Mouse (Mus musculus) embryonic facial prominence, embryonic 15.5 days (tissue): ENCODE measurements around the gene Cd52. TPM values are rescaled to one million over a fixed set of nuclear protein-coding genes. Genes with fewer than 3 reads are reported as not detected.

Experiments used
- ATAC-seq: fragments of 200-750 bp; cut with Nextera tagmentation; 2 replicates; pipeline ENCODE4 v1.8.0; 2017; ENCODE audit warnings: low read depth, moderate TSS enrichment; ENCODE audit not compliant: insufficient number of reproducible peaks, low FRiP score, low TSS enrichment
- H3K27ac ChIP-seq: fragments of 300-500 bp; sonication (generic); replicated peaks from 2 replicates; pipeline ENCODE4 v1.5.1; 2015; ENCODE audit warnings: mild to moderate bottlenecking, inconsistent platforms
- H3K27me3 ChIP-seq: fragments of 300-500 bp; sonication (generic); 2 replicates; pipeline ENCODE4 v1.6.1; 2015; ENCODE audit warnings: inconsistent platforms
- H3K36me3 ChIP-seq: fragments of 300-500 bp; sonication (generic); 2 replicates; pipeline ENCODE4 v1.6.1; 2015; ENCODE audit warnings: mild to moderate bottlenecking, inconsistent platforms
- H3K4me1 ChIP-seq: fragments of 300-500 bp; sonication (generic); 2 replicates; pipeline ENCODE4 v1.6.1; 2015; ENCODE audit warnings: inconsistent platforms
- H3K4me2 ChIP-seq: fragments of 300-500 bp; sonication (generic); replicated peaks from 2 replicates; pipeline ENCODE4 v1.6.1; 2015; ENCODE audit warnings: mild to moderate bottlenecking, inconsistent platforms
- H3K4me3 ChIP-seq: fragments of 300-500 bp; sonication (generic); replicated peaks from 2 replicates; pipeline ENCODE4 v1.5.1; 2015; ENCODE audit warnings: mild to moderate bottlenecking, inconsistent platforms
- H3K9ac ChIP-seq: fragments of 300-500 bp; sonication (generic); 2 replicates; pipeline ENCODE4 v1.6.1; 2015; ENCODE audit warnings: inconsistent platforms
- H3K9me3 ChIP-seq: fragments of 300-500 bp; sonication (generic); replicated peaks from 2 replicates; pipeline ENCODE4 v1.6.1; 2016; ENCODE audit warnings: inconsistent platforms
- whole genome bisulfite sequencing: fragments of 180-500 bp; shearing (Covaris S2); methylation state at CpG from one replicate; pipeline ENCODE4 v1.1.7; 2015; 5-methylcytosine and 5-hydroxymethylcytosine counted together
- polyA plus RNA-seq: library from polyadenylated mRNA; unstranded; fragments of >200 nt; fragmentation: Nextera tagmentation; extraction: Ambion mirVana; gene quantifications from 2 replicates; pipeline ENCODE4 v1.2.1, GENCODE M21; 2015

Gene Cd52
- polyA plus RNA-seq, 1 experiment from 2014 or later = 17.9 TPM

DNA sequence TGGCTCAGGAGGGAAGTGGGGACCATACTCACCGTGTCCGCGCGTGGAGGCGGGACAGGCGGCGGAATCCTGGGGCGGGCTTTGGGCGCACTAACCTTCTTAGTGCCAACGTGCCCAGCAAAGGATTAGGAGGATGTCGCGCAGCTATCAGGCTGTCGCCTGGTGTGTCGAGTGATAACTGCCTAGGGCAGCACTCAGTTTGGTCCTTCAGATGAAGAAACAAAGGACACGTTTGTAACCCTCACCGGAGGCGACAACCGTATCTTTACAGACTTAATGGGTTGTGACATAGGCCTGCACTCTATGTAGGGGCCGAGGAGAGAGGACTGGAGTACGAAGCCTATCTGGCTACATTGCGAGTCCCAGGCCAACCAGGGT, 7.8 kb upstream of the Cd52 start:
- Histone ChIP-seq H3K9me3 (no peaks in the 10 kb centered on the region), H3K27ac (no peak overlapping the region), H3K27me3 (no peaks in the 10 kb centered on the region), H3K9ac (peak overlapping the region; percentile 68), H3K4me3 (peak overlapping the region; percentile 79), H3K36me3 (no peaks in the 10 kb centered on the region), H3K4me2 (peak overlapping the region; percentile 60), H3K4me1 (no peaks in the 10 kb centered on the region)
- 3% methylated on average over 21 of the region's 21 CpGs for WGBS
- ATAC-seq = 0 out of 2 replicates have a peak, but pooled peaks have one; percentile 31

DNA sequence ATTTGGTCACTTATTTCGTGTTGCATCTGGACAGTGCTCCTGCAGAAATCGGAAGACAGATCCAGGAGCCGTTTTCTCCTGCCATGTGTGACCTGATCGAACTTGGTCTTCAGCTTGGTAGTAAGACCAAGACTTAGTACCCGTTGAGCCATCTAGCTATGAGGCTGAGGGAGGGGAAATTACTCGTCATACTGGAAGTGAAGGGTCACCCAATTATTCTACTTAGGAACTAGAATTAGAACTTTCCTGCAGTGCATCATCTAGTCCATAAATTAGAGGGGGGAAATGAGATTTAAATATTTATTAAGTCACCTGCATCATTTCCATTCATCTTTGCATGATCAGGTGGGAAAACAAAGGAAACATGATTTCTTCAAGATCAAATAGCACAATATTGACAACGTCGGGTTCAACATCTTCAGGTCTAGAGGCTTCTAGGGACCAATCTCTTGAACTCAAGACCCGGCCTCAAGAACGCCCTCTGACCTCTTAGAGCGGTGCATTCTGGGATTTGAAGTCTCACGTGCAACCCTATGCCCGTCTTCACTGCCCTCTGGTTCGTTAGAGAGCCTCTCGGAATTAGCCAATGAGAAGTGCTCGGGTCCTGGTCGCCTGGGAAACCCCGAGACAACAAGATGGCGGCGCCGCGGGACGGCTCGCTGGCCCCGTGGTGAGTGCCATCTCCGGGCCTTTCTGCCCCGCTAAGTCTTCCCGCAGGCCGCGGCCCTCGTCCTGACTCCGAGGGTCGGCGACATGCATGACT, 7.3 kb upstream of the Cd52 start, which contains the start of gene Ubxn11:
Gene Ubxn11, plus strand, starts transcription at position 592 of the 763 bp plus-strand sequence.
- Histone ChIP-seq H3K27ac (no peak within 1 kb of the TSS), H3K4me2 (peak within 1 kb of the TSS; percentile 60), H3K4me1 (no peaks in the 10 kb centered on the region), H3K4me3 (peak within 1 kb of the TSS; percentile 79), H3K27me3 (no peaks in the 10 kb centered on the region), H3K9me3 (no peaks in the 10 kb centered on the region), H3K36me3 (no peaks in the 10 kb centered on the region), H3K9ac (peak within 1 kb of the TSS; percentile 68)
- peak; percentile 93 for ATAC-seq
- WGBS = 17% methylated on average over 34 of the region's 34 CpGs

DNA sequence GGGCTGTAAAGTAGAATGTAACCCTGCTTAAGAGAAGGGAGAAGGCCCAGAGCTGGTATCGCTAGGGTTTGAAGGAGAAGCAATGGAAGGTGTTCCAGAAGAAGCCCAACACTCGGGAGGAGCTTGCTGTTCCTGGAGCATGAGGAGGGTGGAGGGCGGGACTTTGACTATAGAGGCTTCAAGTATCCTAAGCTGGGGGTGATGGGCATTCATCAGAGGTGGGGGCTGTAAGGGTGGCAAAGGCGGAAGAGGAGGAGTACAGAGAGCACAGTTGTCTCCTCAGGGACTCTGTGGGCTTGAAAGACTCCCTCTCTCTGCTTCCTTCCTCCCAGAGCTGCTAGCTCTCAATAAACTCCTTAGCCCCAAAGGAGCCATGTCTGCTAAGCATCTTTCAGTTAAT, 5.4 kb upstream of the Cd52 start:
- H3K4me1 ChIP-seq = no peaks in the 10 kb centered on the region
- 72% methylated on average over 4 of the region's 4 CpGs for WGBS
- no peaks in the 10 kb centered on the region for H3K27me3 ChIP-seq
- H3K9ac ChIP-seq = no peak overlapping the region
- H3K36me3 ChIP-seq = no peaks in the 10 kb centered on the region
- ATAC-seq = no peak
- no peak overlapping the region for H3K4me2 ChIP-seq
- H3K9me3 ChIP-seq = no peaks in the 10 kb centered on the region
- no peak overlapping the region for H3K4me3 ChIP-seq
- no peak overlapping the region for H3K27ac ChIP-seq

DNA sequence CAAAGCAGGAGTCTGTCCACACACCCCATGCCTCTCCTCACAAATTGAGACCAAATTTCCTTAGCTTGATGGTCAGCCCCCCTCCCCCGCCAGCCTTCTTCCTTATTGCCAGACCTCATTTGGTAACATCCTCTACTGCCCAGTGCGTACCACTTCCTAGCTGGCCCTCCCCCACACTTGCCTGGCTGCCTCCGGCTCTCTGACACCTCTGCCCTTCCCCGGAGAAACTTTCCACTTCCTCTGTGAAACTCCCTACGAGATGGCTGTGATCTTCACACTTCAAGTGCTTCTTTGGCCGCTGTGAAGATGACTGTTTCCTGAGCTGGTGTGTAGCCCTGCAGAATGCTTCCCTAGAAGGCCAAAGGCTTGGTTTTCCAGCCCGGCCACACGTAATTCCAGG, 3.7 kb upstream of the Cd52 start:
- Histone ChIP-seq H3K4me2 (no peak overlapping the region), H3K36me3 (no peaks in the 10 kb centered on the region), H3K9me3 (no peaks in the 10 kb centered on the region), H3K27me3 (no peaks in the 10 kb centered on the region), H3K4me1 (no peaks in the 10 kb centered on the region), H3K9ac (no peak overlapping the region), H3K27ac (no peak overlapping the region), H3K4me3 (no peak overlapping the region)
- ATAC-seq = no peak
- WGBS = 45% methylated on average over 8 of the region's 8 CpGs

DNA sequence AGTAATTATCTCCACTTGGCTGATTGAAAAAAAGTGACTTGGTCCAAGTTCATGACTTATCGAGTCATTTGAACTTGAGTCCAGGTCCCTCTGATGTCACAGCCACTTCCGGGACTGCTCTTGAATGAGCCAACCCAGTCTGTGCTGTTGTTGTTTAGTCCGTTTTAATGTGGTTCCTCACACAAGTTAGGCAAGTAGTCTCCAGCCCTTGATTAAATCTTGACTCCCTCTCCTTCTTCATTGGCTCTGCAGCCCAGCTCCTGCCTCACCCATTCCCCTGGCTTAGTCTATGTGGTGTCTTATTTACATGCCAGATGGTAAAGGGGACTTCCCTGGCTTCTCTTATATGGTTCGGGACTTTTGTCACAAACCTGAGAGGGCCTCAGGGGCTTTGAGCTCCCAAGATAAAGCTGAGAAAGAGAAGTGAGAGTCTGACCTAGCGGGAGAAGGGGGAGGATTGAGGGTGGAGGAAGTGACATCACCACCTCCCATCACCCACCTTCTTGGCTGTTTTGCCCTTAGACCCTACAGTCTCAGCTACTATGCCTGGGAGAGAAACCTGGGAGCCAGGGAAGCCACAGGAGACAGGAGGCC, 2.2 kb upstream of the Cd52 start:
- no peaks in the 10 kb centered on the region for H3K27me3 ChIP-seq
- H3K4me2 ChIP-seq = no peak overlapping the region
- H3K4me1 ChIP-seq = no peaks in the 10 kb centered on the region
- no peak overlapping the region for H3K9ac ChIP-seq
- no peak for ATAC-seq
- H3K9me3 ChIP-seq = no peaks in the 10 kb centered on the region
- 67% methylated on average over 5 of the region's 5 CpGs for WGBS
- no peak overlapping the region for H3K27ac ChIP-seq
- H3K36me3 ChIP-seq = no peaks in the 10 kb centered on the region
- H3K4me3 ChIP-seq = no peak overlapping the region

DNA sequence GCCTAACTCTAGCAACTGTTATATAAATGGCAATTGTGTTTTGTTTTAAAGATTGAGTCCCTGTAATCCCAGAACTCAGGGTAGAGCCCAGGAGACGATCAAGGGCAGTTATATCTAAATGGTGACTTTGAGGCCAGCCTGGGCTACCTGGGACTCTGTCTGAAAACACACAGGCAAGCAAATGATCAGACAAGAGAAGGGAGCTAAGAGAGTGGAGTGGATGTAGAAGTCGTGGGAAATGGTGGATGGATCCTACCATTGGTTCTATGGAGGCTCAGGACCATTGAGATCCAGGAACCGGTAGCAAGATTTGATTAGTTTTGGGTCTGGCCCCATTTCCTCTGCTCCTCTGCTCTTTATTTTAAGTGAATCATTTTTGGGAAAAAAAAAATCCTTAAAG, 1.2 kb upstream of the Cd52 start:
- no peaks in the 10 kb centered on the region for H3K36me3 ChIP-seq

DNA sequence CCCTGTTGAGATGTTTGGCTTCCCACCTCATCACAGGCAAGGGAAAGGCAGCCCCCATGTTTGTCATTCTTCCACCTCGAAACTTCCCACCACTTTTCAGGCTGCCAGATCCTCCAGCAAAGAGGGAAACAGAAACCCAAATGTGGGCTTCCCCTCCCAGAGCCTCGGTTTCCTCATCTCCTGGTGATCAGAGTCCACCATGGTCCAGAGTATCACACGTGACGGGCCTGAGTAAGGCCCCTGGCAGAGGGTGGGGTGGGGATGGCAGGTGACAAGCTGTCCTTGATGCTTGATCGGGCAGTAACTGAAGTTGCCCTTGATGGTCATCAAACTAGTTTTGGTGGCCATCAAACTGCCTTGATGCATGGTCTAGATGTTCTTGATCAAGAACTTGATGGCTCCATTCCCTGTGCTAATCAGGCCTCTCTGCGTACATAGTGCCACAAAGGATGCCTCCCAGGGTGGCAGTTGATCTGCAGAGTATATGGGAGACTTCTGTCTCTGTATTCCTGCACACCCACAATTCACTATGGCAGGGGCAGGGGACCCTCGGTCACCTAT, 798 bp downstream of the Cd52 start:
- no peaks in the 10 kb centered on the region for H3K36me3 ChIP-seq
- ATAC-seq = no peak
- H3K9ac ChIP-seq = no peak overlapping the region
- no peak overlapping the region for H3K27ac ChIP-seq
- H3K4me3 ChIP-seq = no peak overlapping the region
- no peaks in the 10 kb centered on the region for H3K27me3 ChIP-seq
- WGBS = 87% methylated on average over 7 of the region's 7 CpGs
- no peak overlapping the region for H3K4me2 ChIP-seq
- no peaks in the 10 kb centered on the region for H3K4me1 ChIP-seq
- no peaks in the 10 kb centered on the region for H3K9me3 ChIP-seq

More for the DNA sequence above, 1.2 kb upstream of the Cd52 start:
- Histone ChIP-seq H3K9ac (no peak overlapping the region), H3K27ac (no peak overlapping the region), H3K27me3 (no peaks in the 10 kb centered on the region), H3K4me2 (no peak overlapping the region), H3K9me3 (no peaks in the 10 kb centered on the region), H3K4me1 (no peaks in the 10 kb centered on the region), H3K4me3 (no peak overlapping the region)
- ATAC-seq = no peak
- 78% methylated on average over 3 of the region's 3 CpGs for WGBS

DNA sequence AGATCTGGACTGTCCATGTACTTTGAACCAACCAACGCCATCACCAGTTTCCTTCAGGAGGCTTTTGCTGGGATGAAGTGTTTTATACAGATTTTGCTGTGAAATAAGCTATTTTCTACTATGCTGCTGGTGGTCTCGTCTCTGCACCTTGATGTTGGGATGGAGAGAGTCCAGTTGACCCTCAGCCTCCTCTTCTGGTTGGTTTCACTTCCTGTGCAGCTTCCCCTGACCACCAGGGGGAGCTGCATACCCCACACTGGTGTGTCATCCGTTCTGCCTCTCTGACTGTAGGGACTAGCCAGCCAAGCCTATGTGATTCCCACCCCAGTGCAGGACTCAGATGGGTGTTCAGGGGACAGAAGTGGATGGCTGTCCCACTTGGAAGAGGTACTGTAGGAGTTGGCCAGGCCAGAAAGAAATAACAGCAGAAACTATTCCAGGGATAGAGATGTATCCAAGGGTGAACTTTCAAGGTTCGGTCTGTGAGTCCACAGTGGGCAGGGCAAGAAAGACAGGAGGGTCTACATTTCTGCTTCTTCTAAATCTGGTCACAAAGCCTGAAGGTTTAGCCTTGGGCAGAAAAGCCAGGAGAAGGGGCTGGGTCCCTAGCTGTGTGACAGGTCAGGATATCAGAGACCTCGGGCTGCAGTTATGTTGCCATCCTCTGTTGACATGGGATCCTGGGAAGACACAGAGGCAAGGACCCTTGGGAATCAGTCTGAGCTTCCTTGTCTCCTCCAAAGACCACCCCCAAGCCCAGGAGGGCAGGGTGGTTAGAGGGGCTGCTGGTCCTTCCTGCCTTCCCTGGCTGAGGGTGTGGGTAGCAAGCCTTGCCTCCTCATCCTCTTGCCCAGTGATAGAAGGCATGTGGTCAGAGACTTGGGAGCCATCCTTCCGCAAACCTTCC, 2.2 kb downstream of the Cd52 start:
- H3K4me3 ChIP-seq = no peak overlapping the region
- no peak for ATAC-seq
- 64% methylated on average over 6 of the region's 6 CpGs for WGBS

DNA sequence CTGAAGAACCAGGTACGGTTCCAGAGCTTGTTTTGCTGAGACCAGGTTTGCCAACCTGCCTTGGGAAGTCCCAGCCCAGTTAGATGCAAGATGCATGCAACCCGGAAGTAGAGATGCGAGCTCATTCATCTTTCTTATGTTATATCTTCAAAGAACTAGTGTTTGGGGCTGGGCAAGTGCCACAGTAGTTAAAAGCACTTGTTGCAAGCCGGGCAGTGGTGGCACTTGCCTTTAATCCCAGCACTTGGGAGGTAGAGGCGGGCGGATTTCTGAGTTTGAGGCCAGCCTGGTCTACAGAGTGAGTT, 3.7 kb downstream of the Cd52 start:
- H3K4me3 ChIP-seq = no peak overlapping the region
- H3K27me3 ChIP-seq = no peaks in the 10 kb centered on the region
- H3K9me3 ChIP-seq = no peaks in the 10 kb centered on the region
- H3K4me2 ChIP-seq = no peak overlapping the region
- H3K4me1 ChIP-seq = no peaks in the 10 kb centered on the region
- no peak overlapping the region for H3K9ac ChIP-seq
- ATAC-seq = no peak
- 81% methylated on average over 6 of the region's 6 CpGs for WGBS
- H3K27ac ChIP-seq = no peak overlapping the region
- no peaks in the 10 kb centered on the region for H3K36me3 ChIP-seq

More for the DNA sequence above, 2.2 kb downstream of the Cd52 start:
- Histone ChIP-seq H3K36me3 (no peaks in the 10 kb centered on the region), H3K27ac (no peak overlapping the region), H3K27me3 (no peaks in the 10 kb centered on the region), H3K9me3 (no peaks in the 10 kb centered on the region), H3K4me2 (no peak overlapping the region), H3K9ac (no peak overlapping the region), H3K4me1 (no peaks in the 10 kb centered on the region)

DNA sequence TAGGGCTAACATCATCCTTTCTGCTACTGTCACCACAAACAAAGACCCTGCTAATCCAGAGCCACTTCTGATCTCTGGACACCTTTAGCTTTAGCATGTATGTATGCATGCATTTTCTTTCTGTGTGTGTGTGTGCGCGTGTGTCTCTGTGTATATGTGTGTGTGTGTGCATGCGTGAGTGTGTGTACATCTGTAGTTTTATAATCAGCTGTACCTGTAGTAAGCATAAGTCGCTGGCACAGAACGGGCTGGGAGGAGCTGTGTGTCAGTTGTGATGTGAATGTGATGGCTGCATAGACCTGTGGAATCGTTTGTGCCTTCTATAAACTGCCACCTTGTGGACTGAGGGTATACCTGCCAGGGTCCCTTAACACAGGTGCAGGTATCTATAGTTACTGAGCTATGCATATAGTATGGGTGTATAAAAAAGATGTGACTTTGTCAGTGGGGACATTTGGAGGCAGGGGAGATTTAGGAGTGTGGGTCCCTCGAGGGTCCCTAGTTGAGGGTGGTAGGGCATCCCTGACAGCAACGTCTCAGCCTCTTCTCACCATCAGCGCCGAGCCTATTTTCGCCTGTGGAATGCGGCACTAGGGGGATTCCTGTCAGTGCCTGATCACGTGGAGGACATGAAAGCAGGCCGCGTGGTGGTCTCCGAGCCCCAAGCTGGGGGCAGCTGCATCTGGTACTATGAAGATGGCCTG, 4.2 kb downstream of the Cd52 start:
- no peak for ATAC-seq
- H3K9ac ChIP-seq = no peak overlapping the region

DNA sequence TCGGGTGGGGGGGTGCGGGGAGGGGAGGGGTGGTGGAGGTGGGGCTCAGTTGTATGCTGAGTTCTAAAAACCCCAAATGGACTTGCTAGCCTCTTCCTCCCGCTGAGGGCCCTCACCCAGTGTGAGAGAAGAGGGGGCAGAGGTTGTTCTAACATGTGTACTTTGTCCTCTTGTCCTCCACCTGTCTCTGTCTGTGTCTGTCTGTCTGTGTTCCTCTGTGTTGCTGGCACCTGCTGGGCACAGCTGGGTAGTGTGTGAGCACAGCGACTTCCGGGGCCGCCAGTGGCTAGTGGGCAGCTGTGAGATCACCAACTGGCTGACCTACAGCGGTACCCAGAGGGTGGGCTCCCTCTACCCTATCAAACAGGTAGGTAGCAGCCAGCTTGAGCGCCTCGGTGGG, 5.9 kb downstream of the Cd52 start:
- Histone ChIP-seq H3K27ac (no peak overlapping the region), H3K4me1 (no peaks in the 10 kb centered on the region), H3K4me2 (no peak overlapping the region), H3K9ac (no peak overlapping the region), H3K4me3 (no peak overlapping the region), H3K27me3 (no peaks in the 10 kb centered on the region), H3K36me3 (no peaks in the 10 kb centered on the region), H3K9me3 (no peaks in the 10 kb centered on the region)
- ATAC-seq = no peak
- WGBS = 75% methylated on average over 9 of the region's 9 CpGs

More for the DNA sequence above, 4.2 kb downstream of the Cd52 start:
- no peaks in the 10 kb centered on the region for H3K4me1 ChIP-seq
- no peak overlapping the region for H3K4me3 ChIP-seq
- H3K36me3 ChIP-seq = no peaks in the 10 kb centered on the region
- H3K9me3 ChIP-seq = no peaks in the 10 kb centered on the region
- no peaks in the 10 kb centered on the region for H3K27me3 ChIP-seq
- H3K4me2 ChIP-seq = no peak overlapping the region
- no peak overlapping the region for H3K27ac ChIP-seq
- 78% methylated on average over 16 of the region's 16 CpGs for WGBS
